Mouse (Mus musculus) cortical plate, adult 2 months (tissue): ENCODE measurements at regions not wholly inside any gene's neighbourhood (a gene's known extent, or its start where the extent isn't known, plus 50 kb on each side); places are given as distances from the start of the nearest gene placed in this dataset.
A peak's percentile ranks its signal among the peaks of the same experiment; 100 is the strongest.

Source experiments
- H3K27ac ChIP-seq: fragments of 200-500 bp; 2 replicates; pipeline ENCODE4 v1.5.1; 2012; ENCODE audit warnings: low read length, control low read depth, inconsistent platforms; ENCODE audit not compliant: insufficient read depth
- H3K4me1 ChIP-seq: fragments of 200-500 bp; 2 replicates; pipeline ENCODE4 v1.6.1; 2011; ENCODE audit warnings: low read length; ENCODE audit not compliant: control insufficient read depth, insufficient read depth
- H3K4me3 ChIP-seq: fragments of 200-500 bp; 2 replicates; pipeline ENCODE4 v1.5.1; 2011; ENCODE audit warnings: mild to moderate bottlenecking, low read length, control low read depth; ENCODE audit not compliant: insufficient read depth
- CTCF ChIP-seq: fragments of 200-500 bp; IDR thresholded peaks from 2 replicates; pipeline ENCODE4 v1.5.1; 2011; ENCODE audit warnings: mild to moderate bottlenecking, control low read depth, low read length; ENCODE audit not compliant: insufficient read depth; ENCODE audit errors: extremely low read depth
- POLR2A ChIP-seq: fragments of 200-500 bp; IDR thresholded peaks from 2 replicates; pipeline ENCODE4 v1.6.1; 2011; ENCODE audit warnings: mild to moderate bottlenecking, low read length, control low read depth; ENCODE audit not compliant: insufficient read depth; ENCODE audit errors: extremely low read depth

GRCm38 (mm10) chr3:38221834-38222215 lies 262.8 kb downstream of the Ankrd50 start:
- no peak overlapping the region for H3K4me3 ChIP-seq
- no peak for TF ChIP-seq POLR2A
- TF ChIP-seq CTCF, result no peak
- no peak overlapping the region for H3K27ac ChIP-seq
- no peaks in the 10 kb centered on the region for H3K4me1 ChIP-seq

DNA sequence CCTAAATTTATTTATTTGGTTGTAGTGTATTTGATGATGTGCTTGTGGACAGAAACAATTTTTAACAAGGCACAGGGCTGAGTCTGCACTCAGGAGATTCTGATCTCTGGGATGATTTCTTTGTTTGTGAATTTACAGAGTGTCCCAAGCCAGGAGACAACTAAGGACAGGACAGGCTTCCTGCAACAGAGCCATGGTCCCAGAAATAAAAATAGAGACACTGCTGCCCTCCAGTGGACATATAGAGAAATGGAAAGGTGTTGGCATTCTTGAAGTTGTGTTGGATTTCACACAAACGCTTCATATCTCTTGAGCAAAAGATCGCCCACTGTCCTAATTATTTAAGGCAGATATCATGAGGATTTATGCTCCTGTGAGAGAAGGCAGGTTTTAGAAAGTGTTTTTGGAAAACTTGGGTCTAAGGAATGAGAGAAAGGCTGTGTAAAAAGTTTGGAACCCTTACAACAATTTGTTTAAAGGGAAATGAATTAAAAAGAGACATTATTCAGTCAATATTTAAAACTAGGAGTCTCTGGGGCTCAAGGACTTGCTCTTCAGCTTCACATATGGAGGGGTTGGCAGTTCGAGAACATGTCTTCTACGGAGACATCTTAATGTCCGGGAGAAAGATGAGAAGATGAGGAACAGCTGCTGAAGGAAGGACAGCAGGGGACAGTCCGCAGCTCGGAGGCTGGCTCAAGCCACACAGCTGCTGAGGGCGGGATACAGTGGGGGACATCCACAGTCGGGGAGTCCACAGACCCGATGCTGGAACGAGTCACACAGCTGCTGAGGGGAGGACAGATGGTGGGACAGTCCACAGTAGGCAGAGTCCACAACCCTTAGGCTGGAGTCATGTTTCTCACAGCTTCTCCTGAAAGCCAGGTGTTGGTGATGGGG lies 263.5 kb downstream of the Ankrd50 start:
- peak; percentile 65 for TF ChIP-seq CTCF
- no peak for TF ChIP-seq POLR2A
- H3K4me3 ChIP-seq, result no peak overlapping the region
- H3K4me1 ChIP-seq, result no peaks in the 10 kb centered on the region
- no peak overlapping the region for H3K27ac ChIP-seq

- no peaks in the 10 kb centered on the region for H3K4me1 ChIP-seq
- H3K27ac ChIP-seq, result no peak overlapping the region
- no peak for TF ChIP-seq POLR2A
- TF ChIP-seq CTCF, result no peak
- no peak overlapping the region for H3K4me3 ChIP-seq
These were observed 275.6 kb downstream of the Ankrd50 start for GRCm38 (mm10) chr3:38209081-38209480.

DNA sequence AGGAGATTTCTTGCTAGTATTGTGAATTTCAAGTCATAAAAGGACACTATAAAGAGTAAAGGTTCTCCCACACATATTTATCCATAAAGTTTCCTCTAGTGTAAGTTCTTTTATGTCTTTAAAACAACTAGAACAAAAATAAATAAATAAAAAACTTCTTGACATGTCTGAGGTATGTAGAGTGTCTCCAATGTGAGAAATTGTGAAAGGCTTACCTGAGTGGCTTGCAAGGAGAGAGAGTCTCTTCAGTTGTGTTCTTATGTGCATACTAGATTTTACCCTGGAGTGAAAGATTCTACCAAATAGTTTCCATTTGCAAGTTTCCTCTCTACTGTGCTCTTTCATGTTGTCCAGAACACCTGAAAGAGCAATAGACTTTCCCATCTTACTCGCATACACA lies 276.8 kb downstream of the Ankrd50 start:
- Histone ChIP-seq H3K4me3 (no peak overlapping the region), H3K4me1 (no peaks in the 10 kb centered on the region), H3K27ac (no peak overlapping the region)
- TF ChIP-seq POLR2A (no peak), CTCF (no peak)

DNA sequence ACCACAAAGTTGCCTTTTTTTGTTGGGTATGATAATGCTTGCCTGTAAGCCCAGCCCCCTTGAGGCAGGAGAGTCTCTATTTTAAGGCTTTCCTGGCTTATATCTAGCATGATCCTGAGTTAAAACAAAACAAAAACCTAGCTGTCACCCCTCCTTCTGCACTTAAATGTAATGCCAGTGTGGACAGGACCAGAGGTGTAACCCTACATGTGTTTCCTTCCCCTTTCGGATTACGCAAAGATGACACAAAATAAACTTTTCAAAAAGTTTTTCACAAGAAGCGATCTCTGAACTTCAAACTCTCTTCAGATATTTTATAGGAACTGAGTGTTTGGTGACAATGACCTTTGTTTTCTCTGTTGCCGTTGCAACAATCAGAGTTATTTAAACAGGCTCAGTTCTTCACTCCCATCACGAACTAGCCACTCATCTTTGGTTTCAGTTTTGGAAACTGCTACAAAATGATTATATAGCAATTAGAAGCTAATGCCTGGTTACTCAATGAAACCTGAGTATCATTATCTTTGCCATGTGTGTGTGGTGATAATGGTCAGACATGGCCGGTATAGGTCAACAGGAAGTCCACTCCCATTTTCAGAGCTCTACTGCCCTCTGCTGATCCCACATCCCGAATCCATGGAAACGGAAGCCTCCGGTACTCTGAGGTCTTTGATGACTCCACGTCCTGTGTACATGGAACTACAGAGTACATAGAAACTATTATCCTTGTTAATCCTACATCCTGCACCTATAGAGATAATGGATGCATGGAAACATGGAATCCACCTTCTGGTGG lies 282.6 kb downstream of the Ankrd50 start:
- H3K4me3 ChIP-seq, result no peak overlapping the region
- no peaks in the 10 kb centered on the region for H3K4me1 ChIP-seq
- no peak for TF ChIP-seq POLR2A
- TF ChIP-seq CTCF, result peak; percentile 72
- H3K27ac ChIP-seq, result no peak overlapping the region

GRCm38 (mm10) chr3:38194001-38194400 lies 290.6 kb downstream of the Ankrd50 start:
- Histone ChIP-seq H3K4me1 (no peaks in the 10 kb centered on the region), H3K4me3 (no peak overlapping the region)

DNA sequence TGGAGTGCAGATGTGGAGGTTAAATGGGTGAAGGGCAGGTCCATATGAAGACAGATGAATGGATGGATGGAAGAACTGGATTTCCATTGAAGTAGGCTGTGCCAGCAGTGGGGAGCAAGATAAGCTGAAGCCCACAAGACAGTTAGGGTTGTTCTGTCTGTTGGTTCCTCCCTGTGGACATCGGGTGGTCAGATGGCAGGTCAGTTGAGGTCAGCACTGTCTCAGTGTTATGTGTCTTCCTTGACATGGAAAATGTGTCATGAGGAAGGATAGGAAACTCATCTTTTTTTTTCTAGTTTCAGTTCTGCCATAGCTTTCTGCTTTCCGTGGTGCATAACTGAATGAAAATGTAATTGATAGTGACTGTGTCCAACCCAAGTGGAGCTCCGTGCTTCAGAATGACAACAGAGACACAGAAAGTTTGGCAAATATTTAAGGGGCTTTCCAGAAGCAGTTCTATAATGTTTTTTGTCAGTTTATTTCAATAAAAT lies 297.2 kb downstream of the Ankrd50 start:
- Histone ChIP-seq H3K4me1 (no peaks in the 10 kb centered on the region), H3K4me3 (no peak overlapping the region), H3K27ac (no peak overlapping the region)
- TF ChIP-seq POLR2A (no peak), CTCF (no peak)

More at GRCm38 (mm10) chr3:38194001-38194400, 290.6 kb downstream of the Ankrd50 start:
- H3K27ac ChIP-seq, result no peak overlapping the region
- TF ChIP-seq POLR2A (no peak), CTCF (no peak)

DNA sequence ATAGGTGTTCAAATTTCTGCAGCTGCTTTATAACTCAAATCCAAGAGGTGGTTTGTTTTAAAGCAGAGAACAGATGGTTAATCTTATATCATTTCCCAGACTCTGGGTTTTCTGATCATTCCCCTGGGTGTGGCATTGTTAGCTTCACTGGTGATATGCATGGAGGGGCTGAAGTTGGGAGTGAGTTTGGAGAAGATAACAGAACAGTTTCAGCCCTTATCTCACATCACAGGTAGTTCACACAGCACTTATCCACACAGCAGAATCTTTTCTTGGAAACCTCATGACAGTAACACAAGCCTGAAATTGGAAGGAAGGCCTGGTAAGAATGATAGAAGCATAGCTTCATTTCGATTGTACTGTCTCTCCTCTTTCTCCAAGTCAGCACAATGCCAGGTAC lies 298.1 kb downstream of the Ankrd50 start:
- H3K4me3 ChIP-seq, result no peak overlapping the region
- no peaks in the 10 kb centered on the region for H3K4me1 ChIP-seq
- no peak overlapping the region for H3K27ac ChIP-seq
- TF ChIP-seq POLR2A (no peak), CTCF (no peak)

DNA sequence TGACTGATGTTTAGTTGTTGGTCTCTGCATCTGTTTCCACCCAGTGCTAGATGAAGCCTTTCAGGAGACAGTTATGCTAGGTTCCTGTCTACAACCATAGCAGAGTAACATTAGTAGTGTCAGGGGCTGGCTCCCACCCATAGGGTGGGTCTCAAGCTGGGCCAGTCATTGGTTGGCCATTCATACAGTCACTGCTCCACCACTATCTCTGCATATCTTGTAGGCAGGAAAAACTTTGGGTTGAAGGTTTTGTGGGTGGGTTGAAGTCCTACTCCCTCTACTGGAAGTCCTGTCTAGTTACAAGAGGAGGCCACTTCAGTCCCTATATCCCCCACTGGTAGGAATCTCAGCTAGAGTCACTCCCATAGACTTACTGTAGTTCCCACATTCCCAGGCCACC lies 306.3 kb downstream of the Ankrd50 start:
- TF ChIP-seq POLR2A (no peak), CTCF (no peak)
- Histone ChIP-seq H3K4me3 (no peak overlapping the region), H3K4me1 (no peaks in the 10 kb centered on the region), H3K27ac (no peak overlapping the region)

- Histone ChIP-seq H3K4me1 (no peaks in the 10 kb centered on the region), H3K27ac (no peak overlapping the region), H3K4me3 (no peak overlapping the region)
- TF ChIP-seq CTCF, result no peak
- no peak for TF ChIP-seq POLR2A
These were observed 308.7 kb downstream of the Ankrd50 start for GRCm38 (mm10) chr3:38175946-38176345.
